Mouse (Mus musculus) kidney, adult 2 months (tissue): ENCODE measurements around the gene Prtg.

Experiments used
- CTCF ChIP-seq: fragments of 200-500 bp; conservative IDR thresholded peaks from 2 replicates; pipeline ENCODE4 v1.5.1; 2011; ENCODE audit warnings: low read depth, mild to moderate bottlenecking, control low read depth, low read length, moderate library complexity, mixed read lengths; ENCODE audit not compliant: insufficient read depth, insufficient read length
- POLR2A ChIP-seq: fragments of 200-500 bp; IDR thresholded peaks from one replicate; pipeline ENCODE4 v1.6.1; 2011; ENCODE audit warnings: low read depth, low read length, control low read depth

GRCm38 (mm10) chr9:72825976-72826375, 19.3 kb downstream of the Prtg start:
- TF ChIP-seq POLR2A = no peak
- TF ChIP-seq CTCF = no peak
